Mouse (Mus musculus) midbrain, embryonic 14.5 days (tissue): ENCODE results near the gene Gnptg. TPM values are rescaled to one million over a fixed set of nuclear protein-coding genes. Genes with fewer than 3 reads are reported as not detected.
A peak's percentile ranks its signal among the peaks of the same experiment; 100 is the strongest.
"Not testable (repeated sequence)": the region's sequence is repeated elsewhere in the genome, so short reads cannot be mapped to it uniquely, and the experiment has no call there.

Experiments
- ATAC-seq: fragments of 200-750 bp; cut with Nextera tagmentation; 2 replicates; pipeline ENCODE4 v1.8.0; 2017; ENCODE audit warnings: moderate number of reproducible peaks, moderate library complexity; ENCODE audit not compliant: low FRiP score, low TSS enrichment
- DNase-seq: peaks from one replicate; pipeline ENCODE4 v3.0.0-alpha.2; 2015
- H3K27ac ChIP-seq: fragments of 300-500 bp; sonication (generic); replicated peaks from 2 replicates; pipeline ENCODE4 v1.5.1; 2014; ENCODE audit warnings: mild to moderate bottlenecking, low read depth, low read length, moderate library complexity
- H3K27me3 ChIP-seq: fragments of 300-500 bp; sonication (generic); 2 replicates; pipeline ENCODE4 v1.6.1; 2014; ENCODE audit warnings: low read length, control low read depth, mixed read lengths; ENCODE audit not compliant: control insufficient read depth, insufficient read depth
- H3K36me3 ChIP-seq: fragments of 300-500 bp; sonication (generic); 2 replicates; pipeline ENCODE4 v1.6.1; 2014; ENCODE audit warnings: low read length, control low read depth; ENCODE audit not compliant: control insufficient read depth, insufficient read depth
- H3K4me1 ChIP-seq: fragments of 300-500 bp; sonication (generic); 2 replicates; pipeline ENCODE4 v1.6.1; 2014; ENCODE audit warnings: mild to moderate bottlenecking, antibody characterized with exemption, low read length, control low read depth; ENCODE audit not compliant: control insufficient read depth, insufficient read depth
- H3K4me2 ChIP-seq: fragments of 300-500 bp; sonication (generic); 2 replicates; pipeline ENCODE4 v1.6.1; 2014; ENCODE audit warnings: mild to moderate bottlenecking, low read length, moderate library complexity
- H3K4me3 ChIP-seq: fragments of 300-500 bp; sonication (generic); replicated peaks from 2 replicates; pipeline ENCODE4 v1.5.1; 2014; ENCODE audit warnings: low read depth, low read length
- H3K9ac ChIP-seq: fragments of 300-500 bp; sonication (generic); replicated peaks from 2 replicates; pipeline ENCODE4 v1.6.1; 2014; ENCODE audit warnings: mild to moderate bottlenecking, low read length, moderate library complexity
- H3K9me3 ChIP-seq: fragments of 300-500 bp; sonication (generic); 2 replicates; pipeline ENCODE4 v1.6.1; 2016; ENCODE audit warnings: low read length, control low read depth, mixed read lengths; ENCODE audit not compliant: control insufficient read depth
- WGBS: fragments of 180-500 bp; shearing (Covaris S2); extraction: QIAGEN DNeasy Blood & Tissue Kit; methylation state at CpG from one replicate; pipeline ENCODE4 v1.1.7; 2014; 5-methylcytosine and 5-hydroxymethylcytosine counted together
- polyA plus RNA-seq: library from polyadenylated mRNA; unstranded; fragments of >200 nt; fragmentation: Nextera tagmentation; extraction: Ambion mirVana; gene quantifications from 2 replicates; pipeline ENCODE4 v1.2.1, GENCODE M21; 2014

Gnptg gene
- polyA plus RNA-seq, 1 experiment from 2014 or later: 79.0 TPM

DNA sequence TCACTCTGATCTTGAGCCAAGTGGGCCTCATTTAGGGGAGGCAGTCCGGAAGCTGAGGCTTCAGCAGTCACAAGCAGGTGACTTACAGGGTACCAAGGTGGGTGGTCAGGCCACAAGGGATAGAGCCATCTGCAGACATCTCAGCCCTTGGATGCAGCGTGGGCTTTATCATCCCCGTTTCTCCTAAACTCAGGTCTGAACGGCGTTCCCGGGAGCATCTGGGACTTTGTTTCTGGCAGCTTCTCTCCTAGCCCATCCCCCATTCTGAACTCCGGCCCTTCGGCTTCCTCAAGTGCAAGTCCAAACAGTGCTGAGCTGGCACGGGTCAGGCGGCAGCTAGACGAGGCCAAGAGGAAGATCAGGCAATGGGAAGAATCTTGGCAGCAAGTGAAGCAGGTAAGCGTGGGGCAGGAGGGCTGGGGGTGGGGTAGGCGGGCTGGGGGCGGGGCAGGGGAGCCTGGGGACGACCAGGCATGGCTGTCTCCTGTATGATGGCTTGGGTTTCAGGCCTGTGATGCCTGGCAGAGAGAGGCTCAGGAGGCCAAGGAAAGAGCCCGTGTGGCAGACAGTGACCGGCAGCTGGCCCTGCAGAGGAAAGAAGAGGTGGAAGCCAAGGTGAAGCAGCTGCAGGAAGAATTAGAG is 9.8 kb downstream of the Gnptg start:
- not testable (repeated sequence) for H3K4me1 ChIP-seq, H3K9me3 ChIP-seq, H3K27ac ChIP-seq, DNase-seq, ATAC-seq, H3K9ac ChIP-seq, H3K27me3 ChIP-seq, H3K4me3 ChIP-seq, H3K4me2 ChIP-seq
- WGBS: 80% methylated on average over 15 of the region's 17 CpGs
- H3K36me3 ChIP-seq: peaks cover 46% of the 10 kb centered on the region

GRCm38 (mm10) chr17:25227991-25228390 is 11.9 kb downstream of the Gnptg start:
- Histone ChIP-seq H3K9ac (no peak overlapping the region), H3K4me2 (no peak overlapping the region), H3K27ac (no peak overlapping the region), H3K4me3 (no peak overlapping the region), H3K27me3 (no peaks in the 10 kb centered on the region), H3K9me3 (no peaks in the 10 kb centered on the region), H3K36me3 (peaks cover 37% of the 10 kb centered on the region), H3K4me1 (no peaks in the 10 kb centered on the region)
- ATAC-seq (no peak), DNase-seq (no peak)
- 85% methylated on average over 5 of the region's 5 CpGs for WGBS

GRCm38 (mm10) chr17:25225659-25226058 is 14.3 kb downstream of the Gnptg start:
- no peak overlapping the region for H3K4me2 ChIP-seq
- no peak overlapping the region for H3K4me3 ChIP-seq
- DNase-seq (no peak), ATAC-seq (no peak)
- no peak overlapping the region for H3K9ac ChIP-seq
- peaks cover 10% of the 10 kb centered on the region; the same call in 1 of the 2 replicates for H3K4me1 ChIP-seq
- 89% methylated on average over 4 of the region's 4 CpGs for WGBS
- no peak overlapping the region for H3K27ac ChIP-seq
- H3K27me3 ChIP-seq: no peaks in the 10 kb centered on the region
- H3K36me3 ChIP-seq: peaks cover 28% of the 10 kb centered on the region
- H3K9me3 ChIP-seq: no peaks in the 10 kb centered on the region

- WGBS: 90% methylated on average over 7 of the region's 7 CpGs
These were observed 15.2 kb downstream of the Gnptg start for GRCm38 (mm10) chr17:25224586-25225222.

DNA sequence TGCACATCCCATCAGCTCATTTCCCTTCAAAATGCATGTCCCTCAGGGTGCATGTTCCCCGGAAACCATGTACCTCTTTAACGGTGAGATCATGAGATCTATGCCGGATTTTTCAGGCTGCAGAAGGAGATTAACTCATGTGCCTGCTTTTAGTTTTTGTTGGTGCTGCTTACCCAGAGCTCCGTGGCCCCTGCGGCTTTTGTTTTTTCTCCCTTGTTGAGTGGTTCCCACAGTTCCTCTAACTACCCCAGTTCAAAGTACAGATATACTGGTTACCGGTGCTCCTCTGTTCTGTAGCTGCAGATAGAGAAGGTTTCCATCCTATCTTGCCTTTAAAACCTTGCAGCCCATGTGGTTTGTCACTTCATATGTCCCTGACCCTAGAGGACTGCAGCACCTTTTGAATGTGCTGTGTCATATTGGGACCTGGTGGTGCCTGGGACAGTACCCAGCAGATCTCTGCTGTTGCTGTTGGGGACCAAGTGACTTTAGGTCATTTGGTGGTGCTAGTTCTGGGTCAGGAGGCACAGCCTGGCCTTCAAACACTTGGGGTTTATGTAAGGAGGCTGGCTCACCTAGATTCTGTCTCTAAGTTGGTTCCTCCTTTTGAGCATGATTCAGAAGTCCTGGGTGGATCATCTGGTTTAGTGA is 16.8 kb downstream of the Gnptg start:
- peak overlapping the region; percentile 32; the same call in 1 of the 2 replicates for H3K4me3 ChIP-seq
- no peak for DNase-seq

More at GRCm38 (mm10) chr17:25224586-25225222, 15.2 kb downstream of the Gnptg start:
- Histone ChIP-seq H3K27ac (no peak overlapping the region), H3K4me2 (no peak overlapping the region), H3K4me3 (no peak overlapping the region), H3K9me3 (no peaks in the 10 kb centered on the region), H3K27me3 (no peaks in the 10 kb centered on the region), H3K4me1 (peaks cover 10% of the 10 kb centered on the region; the same call in 1 of the 2 replicates), H3K36me3 (peaks cover 26% of the 10 kb centered on the region), H3K9ac (no peak overlapping the region)
- no peak for ATAC-seq
- DNase-seq: no peak

DNA sequence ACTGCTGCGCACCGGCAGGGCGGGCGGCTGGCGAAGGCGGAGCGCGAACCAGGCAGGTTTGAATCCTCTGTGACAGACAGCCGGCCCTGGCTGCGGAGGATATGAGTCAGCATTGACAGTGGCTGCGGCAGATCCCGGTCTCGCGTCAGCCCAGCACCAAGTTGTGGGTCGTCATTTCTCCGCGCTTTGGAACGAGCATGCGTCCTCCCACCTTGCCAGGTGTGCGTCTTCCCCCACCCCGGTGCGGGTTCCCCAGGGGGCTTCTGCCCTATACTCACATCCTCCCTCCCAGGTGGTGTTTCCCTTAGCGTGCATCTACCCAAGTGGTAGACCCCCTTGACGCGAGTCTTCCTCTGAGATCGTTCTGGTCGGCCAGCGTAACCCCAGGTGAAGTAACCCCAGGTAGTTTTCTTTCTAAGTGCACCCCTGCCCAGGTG is 17.4 kb downstream of the Gnptg start:
- peak overlapping the region; percentile 32 for H3K4me3 ChIP-seq
- 10% methylated on average over 14 of the region's 28 CpGs for WGBS
- not testable (repeated sequence) for H3K9ac ChIP-seq, H3K9me3 ChIP-seq, H3K4me1 ChIP-seq, H3K27me3 ChIP-seq
- ATAC-seq (peak; percentile 89), DNase-seq (peak; percentile 7)
- H3K4me2 ChIP-seq: peak overlapping the region; percentile 70
- peaks cover 32% of the 10 kb centered on the region for H3K36me3 ChIP-seq
- peak overlapping the region; percentile 21; the same call in 1 of the 2 replicates for H3K27ac ChIP-seq

More for the DNA sequence above, 16.8 kb downstream of the Gnptg start:
- no peak for ATAC-seq
- Histone ChIP-seq H3K36me3 (peaks cover 32% of the 10 kb centered on the region), H3K4me2 (peak overlapping the region; percentile 70), H3K27me3 (no peaks in the 10 kb centered on the region), H3K4me1 (peaks cover 10% of the 10 kb centered on the region; the same call in 1 of the 2 replicates), H3K9ac (no peak overlapping the region; the same call in 1 of the 2 replicates), H3K9me3 (no peaks in the 10 kb centered on the region), H3K27ac (peak overlapping the region; percentile 21; the same call in 1 of the 2 replicates)
- 43% methylated on average over 6 of the region's 6 CpGs for WGBS

GRCm38 (mm10) chr17:25221821-25222503 is 18.0 kb downstream of the Gnptg start:
- ATAC-seq: peak; percentile 83
- DNase-seq: peak; percentile 76
- Histone ChIP-seq H3K9me3 (no peaks in the 10 kb centered on the region), H3K4me3 (peak overlapping the region; percentile 32), H3K27ac (peak overlapping the region; percentile 65), H3K4me2 (peak overlapping the region; percentile 70), H3K9ac (peak overlapping the region; percentile 51), H3K4me1 (peaks cover 10% of the 10 kb centered on the region; the same call in 1 of the 2 replicates), H3K27me3 (no peaks in the 10 kb centered on the region), H3K36me3 (peaks cover 30% of the 10 kb centered on the region)
- WGBS: under 1% methylated on average over 22 of the region's 30 CpGs

GRCm38 (mm10) chr17:25220746-25221145 is 19.2 kb downstream of the Gnptg start:
- Histone ChIP-seq H3K27ac (no peak overlapping the region), H3K27me3 (no peaks in the 10 kb centered on the region), H3K9me3 (no peaks in the 10 kb centered on the region), H3K4me3 (no peak overlapping the region), H3K4me1 (peaks cover 10% of the 10 kb centered on the region; the same call in 1 of the 2 replicates), H3K9ac (0 out of 2 replicates have a peak overlapping the region, but pooled peaks have one; percentile 9), H3K4me2 (no peak overlapping the region), H3K36me3 (peaks cover 27% of the 10 kb centered on the region)
- ATAC-seq: no peak
- 93% methylated on average over 1 of the region's 1 CpGs for WGBS
- DNase-seq: no peak
